Mouse (Mus musculus) layer of hippocampus, adult 18-20 months (tissue): ENCODE data around the gene Alpl. TPM values are rescaled to one million over a fixed set of nuclear protein-coding genes. Genes with fewer than 3 reads are reported as not detected.

Experiments
- DNase-seq, 2 experiments: peaks; one replicate each; pipeline ENCODE4 v3.0.0; 2022; ENCODE audit warnings: low spot score in 2 of 2
- total RNA-seq, 2 experiments: library from RNA; stranded (reverse); gene quantifications; 2 replicates each; pipeline ENCODE4 v1.2.3; 2021

Gene Alpl
- total RNA-seq, 2 experiments from 2014 or later = 7.0 to 7.2 TPM

- no peak for DNase-seq
Observed at GRCm38 (mm10) chr4:137771749-137772148, 24.4 kb downstream of the Alpl start.

- DNase-seq = no peak
Observed at GRCm38 (mm10) chr4:137770901-137771612, 25.1 kb downstream of the Alpl start.

- DNase-seq = no peak
Observed at GRCm38 (mm10) chr4:137769635-137770034, 26.5 kb downstream of the Alpl start.

GRCm38 (mm10) chr4:137768831-137769230 lies 27.4 kb downstream of the Alpl start:
- no peak for DNase-seq

- no peak for DNase-seq
Observed at GRCm38 (mm10) chr4:137768381-137768780, 27.8 kb downstream of the Alpl start.

- no peak for DNase-seq
Observed at GRCm38 (mm10) chr4:137766365-137766764, 29.8 kb downstream of the Alpl start.

GRCm38 (mm10) chr4:137765554-137765971 lies 30.6 kb downstream of the Alpl start:
- peak; percentile 33 to 62 for DNase-seq

GRCm38 (mm10) chr4:137764621-137765020 lies 31.6 kb downstream of the Alpl start:
- DNase-seq = no peak

- no peak for DNase-seq
Observed at GRCm38 (mm10) chr4:137763920-137764495, 32.2 kb downstream of the Alpl start.

GRCm38 (mm10) chr4:137762886-137763285 lies 33.3 kb downstream of the Alpl start:
- DNase-seq = no peak

GRCm38 (mm10) chr4:137754446-137754845 lies 41.7 kb downstream of the Alpl start:
- no peak for DNase-seq

- no peak for DNase-seq
Observed at GRCm38 (mm10) chr4:137753199-137753598, 43.0 kb downstream of the Alpl start.

GRCm38 (mm10) chr4:137752471-137752870 lies 43.7 kb downstream of the Alpl start:
- no peak for DNase-seq

GRCm38 (mm10) chr4:137751717-137752116 lies 44.5 kb downstream of the Alpl start:
- DNase-seq = no peak

- DNase-seq = no peak
Observed at GRCm38 (mm10) chr4:137751310-137751709, 44.9 kb downstream of the Alpl start.

GRCm38 (mm10) chr4:137750121-137750520 lies 46.1 kb downstream of the Alpl start:
- DNase-seq = no peak

GRCm38 (mm10) chr4:137749680-137750079 lies 46.5 kb downstream of the Alpl start:
- no peak for DNase-seq

GRCm38 (mm10) chr4:137748726-137749125 lies 47.5 kb downstream of the Alpl start:
- DNase-seq = no peak

GRCm38 (mm10) chr4:137747590-137747989 lies 48.6 kb downstream of the Alpl start:
- DNase-seq = no peak

- DNase-seq = no peak
Observed at GRCm38 (mm10) chr4:137747091-137747490, 49.1 kb downstream of the Alpl start.

- no peak for DNase-seq
Observed at GRCm38 (mm10) chr4:137744433-137744918, 51.7 kb downstream of the Alpl start.

- no peak for DNase-seq
Observed at GRCm38 (mm10) chr4:137743791-137744190, 52.4 kb downstream of the Alpl start.

- DNase-seq = no peak
Observed at GRCm38 (mm10) chr4:137740350-137740749, 55.8 kb downstream of the Alpl start.
